Mouse (Mus musculus): ENCODE data around the gene Klhl18. TPM values are rescaled to one million over a fixed set of nuclear protein-coding genes. Genes with fewer than 3 reads are reported as not detected.

Klhl18 gene
- polyA plus RNA-seq, 1 experiment from 2014 or later: 32.2 TPM

DNA sequence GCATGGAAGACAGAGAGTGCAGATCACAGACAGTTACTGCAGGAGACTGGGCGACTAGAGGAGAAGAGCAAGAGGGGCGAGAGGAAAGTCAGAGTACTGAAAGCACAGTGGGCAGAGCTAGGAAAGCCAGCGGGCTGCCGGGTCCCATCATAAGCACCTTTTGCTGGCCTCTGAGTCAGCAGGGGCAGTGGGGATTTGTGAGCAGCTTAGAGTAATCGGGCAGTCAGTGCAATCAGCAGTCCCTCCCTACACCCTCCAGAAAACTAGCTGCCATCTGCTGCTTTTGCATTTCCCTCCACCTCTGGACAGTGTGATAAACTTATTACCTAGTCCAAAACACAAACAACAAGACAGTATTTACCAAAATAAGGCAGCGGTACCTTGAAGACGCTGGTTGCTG lies 14.2 kb downstream of the Klhl18 start:
- no peak overlapping the region for H3K4me2 ChIP-seq (ENCODE audit: low read length)
- no peaks in the 10 kb centered on the region for H3K4me1 ChIP-seq (ENCODE audit: control insufficient read depth, insufficient read depth, low read length)
- 79% methylated on average over 7 of the region's 7 CpGs for WGBS
- no peak overlapping the region for H3K27ac ChIP-seq (ENCODE audit: low read length)
- H3K27me3 ChIP-seq (ENCODE audit: control insufficient read depth, insufficient read depth, low read depth, low read length): no peaks in the 10 kb centered on the region
- no peaks in the 10 kb centered on the region for H3K36me3 ChIP-seq (ENCODE audit: control insufficient read depth, insufficient read depth, low read length)
- H3K9me3 ChIP-seq (replicated peaks; ENCODE audit: control insufficient read depth, low read length, poor library complexity, severe bottlenecking): no peaks in the 10 kb centered on the region
- no peak overlapping the region for H3K4me3 ChIP-seq (ENCODE audit: low read depth, low read length)
- no peak overlapping the region for H3K9ac ChIP-seq (ENCODE audit: low read depth, low read length)
- ATAC-seq: no peak

- Histone ChIP-seq H3K9me3 (replicated peaks; ENCODE audit: control insufficient read depth, low read length, poor library complexity, severe bottlenecking) (no peaks in the 10 kb centered on the region), H3K9ac (ENCODE audit: low read depth, low read length) (no peak overlapping the region), H3K27ac (ENCODE audit: low read length) (no peak overlapping the region), H3K36me3 (ENCODE audit: control insufficient read depth, insufficient read depth, low read length) (no peaks in the 10 kb centered on the region), H3K4me2 (ENCODE audit: low read length) (no peak overlapping the region), H3K27me3 (ENCODE audit: control insufficient read depth, insufficient read depth, low read depth, low read length) (no peaks in the 10 kb centered on the region), H3K4me3 (ENCODE audit: low read depth, low read length) (no peak overlapping the region), H3K4me1 (ENCODE audit: control insufficient read depth, insufficient read depth, low read length) (no peaks in the 10 kb centered on the region)
- no peak for ATAC-seq
- WGBS: 92% methylated on average over 18 of the region's 18 CpGs
Observed at GRCm38 (mm10) chr9:110460884-110461815, 15.3 kb downstream of the Klhl18 start.

DNA sequence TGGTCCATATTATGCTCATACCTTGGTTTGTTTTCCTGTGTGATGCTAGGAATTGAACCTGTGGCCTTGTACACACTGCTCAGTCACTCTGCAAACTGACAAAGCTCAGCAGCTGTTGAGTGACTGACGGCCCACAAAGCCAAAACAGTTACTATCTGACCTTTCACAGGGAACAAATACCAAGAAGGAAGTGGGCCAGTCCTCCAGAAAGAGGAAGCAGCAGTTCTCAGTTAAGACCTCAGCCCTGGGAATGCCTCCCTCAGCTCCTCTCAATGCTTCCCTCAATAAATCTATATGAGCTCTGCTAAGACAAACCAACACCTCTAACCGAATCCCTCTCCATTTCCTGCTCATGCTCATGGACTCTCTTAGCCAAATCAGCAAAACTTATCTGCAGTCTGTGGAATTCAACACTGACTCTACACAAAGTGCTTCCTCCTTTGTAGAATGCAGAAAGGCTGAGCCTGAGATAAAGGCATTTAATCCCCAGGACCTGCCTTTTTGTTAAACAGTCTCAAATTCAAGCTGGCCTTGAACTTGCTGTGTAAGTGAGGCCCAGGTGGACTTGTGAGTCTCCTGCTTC lies 17.3 kb downstream of the Klhl18 start:
- Histone ChIP-seq H3K4me1 (ENCODE audit: control insufficient read depth, insufficient read depth, low read length) (no peaks in the 10 kb centered on the region), H3K27me3 (ENCODE audit: control insufficient read depth, insufficient read depth, low read depth, low read length) (no peaks in the 10 kb centered on the region), H3K4me3 (ENCODE audit: low read depth, low read length) (no peak overlapping the region), H3K9ac (ENCODE audit: low read depth, low read length) (no peak overlapping the region), H3K4me2 (ENCODE audit: low read length) (no peak overlapping the region), H3K36me3 (ENCODE audit: control insufficient read depth, insufficient read depth, low read length) (no peaks in the 10 kb centered on the region; the same call in 1 of the 2 replicates), H3K27ac (ENCODE audit: low read length) (no peak overlapping the region), H3K9me3 (replicated peaks; ENCODE audit: control insufficient read depth, low read length, poor library complexity, severe bottlenecking) (no peaks in the 10 kb centered on the region)
- 91% methylated on average over 2 of the region's 2 CpGs for WGBS
- ATAC-seq: no peak

GRCm38 (mm10) chr9:110457926-110458325 lies 18.6 kb downstream of the Klhl18 start:
- no peaks in the 10 kb centered on the region for H3K9me3 ChIP-seq (replicated peaks; ENCODE audit: control insufficient read depth, low read length, poor library complexity, severe bottlenecking)
- H3K9ac ChIP-seq (ENCODE audit: low read depth, low read length): no peak overlapping the region
- H3K36me3 ChIP-seq (ENCODE audit: control insufficient read depth, insufficient read depth, low read length): no peaks in the 10 kb centered on the region; the same call in 1 of the 2 replicates
- H3K27ac ChIP-seq (ENCODE audit: low read length): no peak overlapping the region
- no peaks in the 10 kb centered on the region for H3K4me1 ChIP-seq (ENCODE audit: control insufficient read depth, insufficient read depth, low read length)
- no peaks in the 10 kb centered on the region for H3K27me3 ChIP-seq (ENCODE audit: control insufficient read depth, insufficient read depth, low read depth, low read length)
- no peak overlapping the region for H3K4me2 ChIP-seq (ENCODE audit: low read length)
- WGBS: 76% methylated on average over 3 of the region's 3 CpGs
- ATAC-seq: no peak
- H3K4me3 ChIP-seq (ENCODE audit: low read depth, low read length): no peak overlapping the region

DNA sequence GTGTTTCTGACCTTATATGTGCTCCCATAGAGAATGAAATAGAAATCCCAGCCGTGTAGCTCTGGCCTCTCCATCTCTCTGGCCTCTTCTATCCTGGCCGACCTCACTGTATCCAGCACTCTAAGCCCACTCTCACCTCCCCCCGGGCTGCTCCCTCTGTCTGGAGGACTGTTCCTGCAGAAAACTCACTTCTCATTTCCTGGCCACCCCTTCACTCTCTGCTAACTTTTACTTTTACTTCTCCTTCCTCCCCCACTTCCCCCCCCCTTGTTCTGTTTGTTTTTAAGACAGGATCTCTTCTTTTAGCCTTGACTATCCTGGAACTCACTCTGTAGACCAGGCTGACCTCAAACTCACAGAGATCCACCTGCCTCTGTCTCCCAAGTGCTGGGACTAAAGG lies 24.0 kb downstream of the Klhl18 start:
- no peak for ATAC-seq
- no peak overlapping the region for H3K9ac ChIP-seq (ENCODE audit: low read depth, low read length)
- no peak overlapping the region for H3K4me3 ChIP-seq (ENCODE audit: low read depth, low read length)
- H3K4me1 ChIP-seq (ENCODE audit: control insufficient read depth, insufficient read depth, low read length): no peaks in the 10 kb centered on the region
- H3K9me3 ChIP-seq (replicated peaks; ENCODE audit: control insufficient read depth, low read length, poor library complexity, severe bottlenecking): no peaks in the 10 kb centered on the region
- H3K27ac ChIP-seq (ENCODE audit: low read length): no peak overlapping the region
- H3K27me3 ChIP-seq (ENCODE audit: control insufficient read depth, insufficient read depth, low read depth, low read length): no peaks in the 10 kb centered on the region
- 76% methylated on average over 3 of the region's 3 CpGs for WGBS
- peaks cover 3% of the 10 kb centered on the region; the same call in 1 of the 2 replicates for H3K36me3 ChIP-seq (ENCODE audit: control insufficient read depth, insufficient read depth, low read length)
- no peak overlapping the region for H3K4me2 ChIP-seq (ENCODE audit: low read length)

- Histone ChIP-seq H3K27ac (ENCODE audit: low read length) (no peak overlapping the region), H3K36me3 (ENCODE audit: control insufficient read depth, insufficient read depth, low read length) (peaks cover 3% of the 10 kb centered on the region; the same call in 1 of the 2 replicates), H3K4me2 (ENCODE audit: low read length) (no peak overlapping the region), H3K9ac (ENCODE audit: low read depth, low read length) (no peak overlapping the region), H3K9me3 (replicated peaks; ENCODE audit: control insufficient read depth, low read length, poor library complexity, severe bottlenecking) (no peaks in the 10 kb centered on the region), H3K4me1 (ENCODE audit: control insufficient read depth, insufficient read depth, low read length) (no peaks in the 10 kb centered on the region), H3K27me3 (ENCODE audit: control insufficient read depth, insufficient read depth, low read depth, low read length) (no peaks in the 10 kb centered on the region), H3K4me3 (ENCODE audit: low read depth, low read length) (no peak overlapping the region)
- WGBS: 28% methylated on average over 11 of the region's 11 CpGs
- peak; percentile 80 for ATAC-seq
Observed at GRCm38 (mm10) chr9:110448857-110449617, 27.5 kb downstream of the Klhl18 start.

DNA sequence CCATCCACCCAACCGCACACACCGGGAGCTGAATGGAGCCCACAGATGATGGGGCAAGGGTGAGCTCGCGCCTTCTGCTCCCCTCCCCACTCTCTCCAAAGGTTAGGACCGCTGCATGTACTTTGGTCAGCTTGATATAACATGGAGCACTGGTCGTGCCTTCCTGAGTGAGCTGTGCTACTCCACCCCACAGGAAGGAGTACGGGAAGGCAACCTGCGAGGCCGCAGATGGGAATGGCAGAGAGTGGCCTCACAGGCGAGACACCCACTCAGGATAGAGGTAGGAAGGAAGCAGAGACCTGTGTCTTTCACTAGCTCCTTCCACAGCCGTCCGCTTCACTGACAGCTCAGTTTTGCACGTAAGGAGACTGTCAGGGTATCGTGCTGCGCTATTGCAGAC lies 28.1 kb downstream of the Klhl18 start:
- H3K9ac ChIP-seq (ENCODE audit: low read depth, low read length): no peak overlapping the region
- peaks cover 3% of the 10 kb centered on the region; the same call in 1 of the 2 replicates for H3K36me3 ChIP-seq (ENCODE audit: control insufficient read depth, insufficient read depth, low read length)
- no peaks in the 10 kb centered on the region for H3K27me3 ChIP-seq (ENCODE audit: control insufficient read depth, insufficient read depth, low read depth, low read length)
- 79% methylated on average over 15 of the region's 15 CpGs for WGBS
- ATAC-seq: 0 out of 2 replicates have a peak, but pooled peaks have one; percentile 42
- no peak overlapping the region for H3K4me2 ChIP-seq (ENCODE audit: low read length)
- H3K4me1 ChIP-seq (ENCODE audit: control insufficient read depth, insufficient read depth, low read length): no peaks in the 10 kb centered on the region
- no peaks in the 10 kb centered on the region for H3K9me3 ChIP-seq (replicated peaks; ENCODE audit: control insufficient read depth, low read length, poor library complexity, severe bottlenecking)
- no peak overlapping the region for H3K27ac ChIP-seq (ENCODE audit: low read length)
- no peak overlapping the region for H3K4me3 ChIP-seq (ENCODE audit: low read depth, low read length)

DNA sequence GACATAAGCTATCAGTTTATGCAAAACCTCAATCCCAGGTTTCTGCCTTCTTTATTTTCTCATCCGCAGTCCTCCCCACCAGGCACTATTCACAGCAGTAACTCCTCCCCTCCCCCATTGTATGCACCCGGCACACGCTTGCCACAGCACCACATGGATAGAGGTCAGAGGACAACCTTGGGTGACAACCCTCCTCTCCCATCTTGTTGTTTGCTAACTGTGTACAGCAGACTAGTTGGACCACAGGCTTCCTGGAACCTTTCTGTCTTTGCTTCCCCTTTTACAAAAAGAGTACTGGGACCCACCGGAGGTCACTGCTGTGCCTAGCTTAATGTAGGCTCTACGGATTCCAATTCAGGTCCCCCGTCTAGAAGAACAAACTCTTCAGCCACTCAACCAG lies 35.9 kb downstream of the Klhl18 start:
- H3K9me3 ChIP-seq (replicated peaks; ENCODE audit: control insufficient read depth, low read length, poor library complexity, severe bottlenecking): no peaks in the 10 kb centered on the region
- H3K4me2 ChIP-seq (ENCODE audit: low read length): no peak overlapping the region
- no peak overlapping the region for H3K4me3 ChIP-seq (ENCODE audit: low read depth, low read length)
- peaks cover 21% of the 10 kb centered on the region; the same call in 1 of the 2 replicates for H3K36me3 ChIP-seq (ENCODE audit: control insufficient read depth, insufficient read depth, low read length)
- no peak overlapping the region for H3K9ac ChIP-seq (ENCODE audit: low read depth, low read length)
- no peaks in the 10 kb centered on the region for H3K4me1 ChIP-seq (ENCODE audit: control insufficient read depth, insufficient read depth, low read length)
- no peak overlapping the region for H3K27ac ChIP-seq (ENCODE audit: low read length)
- ATAC-seq: no peak
- WGBS: 90% methylated on average over 6 of the region's 6 CpGs
- H3K27me3 ChIP-seq (ENCODE audit: control insufficient read depth, insufficient read depth, low read depth, low read length): no peaks in the 10 kb centered on the region

All from midbrain, embryonic 16.5 days (tissue).